Mouse (Mus musculus): Measurements from ENCODE around the gene Tcstv3. TPM values are rescaled to one million over a fixed set of nuclear protein-coding genes. Genes with fewer than 3 reads are reported as not detected.
"Not testable (repeated sequence)": the region's sequence is repeated elsewhere in the genome, so short reads cannot be mapped to it uniquely, and the experiment has no call there.

Gene Tcstv3
- polyA plus RNA-seq (2015; fragmentation: Nextera tagmentation; extraction: Ambion mirVana), result not detected in 2 replicates

- not testable (repeated sequence) for H3K4me1 ChIP-seq (replicated peaks; ENCODE audit: control insufficient read depth, insufficient read depth, low read length); H3K36me3 ChIP-seq (ENCODE audit: control insufficient read depth, insufficient read depth); H3K4me3 ChIP-seq (ENCODE audit: low read depth, low read length); H3K4me2 ChIP-seq (replicated peaks; ENCODE audit: low read depth); ATAC-seq; H3K9ac ChIP-seq (ENCODE audit: low read depth, low read length); H3K27me3 ChIP-seq (replicated peaks; ENCODE audit: control insufficient read depth, insufficient read depth, low read length); H3K9me3 ChIP-seq (ENCODE audit: control insufficient read depth); H3K27ac ChIP-seq (ENCODE audit: low read depth, low read length)
- WGBS, result 58% methylated on average over 3 of the region's 3 CpGs
These were observed at the start of gene Tcstv3 for GRCm38 (mm10) chr13:120316578-120316977. Gene Tcstv3 (plus strand): TSS chr13:120316878.

DNA sequence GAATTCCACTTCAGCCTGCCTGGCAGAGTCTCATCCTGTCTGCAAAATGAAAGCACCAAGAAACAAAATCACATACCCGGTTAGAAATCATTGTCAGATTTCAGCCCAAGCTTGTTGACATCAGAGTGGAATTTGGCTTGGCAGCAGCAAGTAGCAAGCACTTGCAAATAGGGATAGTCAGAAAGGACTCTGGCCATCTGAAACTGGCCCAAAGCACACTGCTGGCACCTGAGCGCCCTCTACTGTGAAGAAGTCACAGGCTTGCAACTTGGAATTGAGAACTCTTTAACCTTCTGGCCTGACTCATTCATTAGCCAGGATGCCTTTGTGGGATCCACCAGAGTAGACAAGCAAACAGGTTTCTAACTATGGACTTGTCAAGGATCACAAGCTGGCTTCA, 38.8 kb upstream of the Tcstv3 start:
- H3K4me2 ChIP-seq (replicated peaks; ENCODE audit: low read depth); H3K4me1 ChIP-seq (replicated peaks; ENCODE audit: control insufficient read depth, insufficient read depth, low read length); H3K36me3 ChIP-seq (ENCODE audit: control insufficient read depth, insufficient read depth); H3K27ac ChIP-seq (ENCODE audit: low read depth, low read length); H3K27me3 ChIP-seq (replicated peaks; ENCODE audit: control insufficient read depth, insufficient read depth, low read length); H3K4me3 ChIP-seq (ENCODE audit: low read depth, low read length); H3K9ac ChIP-seq (ENCODE audit: low read depth, low read length); ATAC-seq; H3K9me3 ChIP-seq (ENCODE audit: control insufficient read depth): not testable (repeated sequence)
- 20% methylated on average over 2 of the region's 2 CpGs for WGBS

DNA sequence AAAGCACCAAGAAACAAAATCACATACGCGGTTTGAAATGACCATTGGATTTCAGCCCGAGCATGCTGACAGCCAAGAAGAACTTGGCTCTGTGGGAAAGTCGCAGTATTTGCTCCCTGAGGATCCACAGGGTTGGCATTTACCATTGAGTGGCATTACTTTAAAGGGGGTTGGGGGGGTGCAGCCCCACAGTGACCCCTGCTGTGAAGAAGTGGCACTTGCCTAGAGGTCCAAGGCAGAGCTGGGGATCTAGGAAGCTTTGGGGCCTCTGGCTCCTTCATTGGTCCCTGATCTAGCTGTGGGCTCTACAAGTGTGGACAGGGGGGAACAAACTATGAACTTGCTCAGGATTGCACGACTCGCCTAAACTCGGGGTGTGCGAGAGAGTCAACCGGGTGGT, 37.9 kb upstream of the Tcstv3 start:
- WGBS, result 92% methylated on average over 9 of the region's 9 CpGs
- Histone ChIP-seq H3K9ac (ENCODE audit: low read depth, low read length) (no peak overlapping the region), H3K4me1 (replicated peaks; ENCODE audit: control insufficient read depth, insufficient read depth, low read length) (no peaks in the 10 kb centered on the region)

GRCm38 (mm10) chr13:120299324-120299894, 17.3 kb upstream of the Tcstv3 start:
- Histone ChIP-seq H3K27me3 (replicated peaks; ENCODE audit: control insufficient read depth, insufficient read depth, low read length) (no peaks in the 10 kb centered on the region), H3K4me3 (ENCODE audit: low read depth, low read length) (no peak overlapping the region), H3K36me3 (ENCODE audit: control insufficient read depth, insufficient read depth) (no peaks in the 10 kb centered on the region), H3K9me3 (ENCODE audit: control insufficient read depth) (no peaks in the 10 kb centered on the region), H3K4me1 (replicated peaks; ENCODE audit: control insufficient read depth, insufficient read depth, low read length) (no peaks in the 10 kb centered on the region), H3K9ac (ENCODE audit: low read depth, low read length) (no peak overlapping the region), H3K27ac (ENCODE audit: low read depth, low read length) (no peak overlapping the region), H3K4me2 (replicated peaks; ENCODE audit: low read depth) (no peak overlapping the region)
- no peak for ATAC-seq
- 61% methylated on average over 1 of the region's 1 CpGs for WGBS
- no peak for TF ChIP-seq CTCF (IDR thresholded peaks at IDR 0.05; ENCODE audit: low read depth)

More for the DNA sequence above, 37.9 kb upstream of the Tcstv3 start:
- no peak overlapping the region for H3K4me3 ChIP-seq (ENCODE audit: low read depth, low read length)
- 0 out of 2 replicates have a peak, but pooled peaks have one; percentile 10 for TF ChIP-seq CTCF (IDR thresholded peaks at IDR 0.05; ENCODE audit: low read depth)
- no peak for ATAC-seq
- no peak overlapping the region for H3K27ac ChIP-seq (ENCODE audit: low read depth, low read length)
- no peaks in the 10 kb centered on the region for H3K36me3 ChIP-seq (ENCODE audit: control insufficient read depth, insufficient read depth)
- H3K9me3 ChIP-seq (ENCODE audit: control insufficient read depth), result no peaks in the 10 kb centered on the region
- no peak overlapping the region for H3K4me2 ChIP-seq (replicated peaks; ENCODE audit: low read depth)
- no peaks in the 10 kb centered on the region for H3K27me3 ChIP-seq (replicated peaks; ENCODE audit: control insufficient read depth, insufficient read depth, low read length)

DNA sequence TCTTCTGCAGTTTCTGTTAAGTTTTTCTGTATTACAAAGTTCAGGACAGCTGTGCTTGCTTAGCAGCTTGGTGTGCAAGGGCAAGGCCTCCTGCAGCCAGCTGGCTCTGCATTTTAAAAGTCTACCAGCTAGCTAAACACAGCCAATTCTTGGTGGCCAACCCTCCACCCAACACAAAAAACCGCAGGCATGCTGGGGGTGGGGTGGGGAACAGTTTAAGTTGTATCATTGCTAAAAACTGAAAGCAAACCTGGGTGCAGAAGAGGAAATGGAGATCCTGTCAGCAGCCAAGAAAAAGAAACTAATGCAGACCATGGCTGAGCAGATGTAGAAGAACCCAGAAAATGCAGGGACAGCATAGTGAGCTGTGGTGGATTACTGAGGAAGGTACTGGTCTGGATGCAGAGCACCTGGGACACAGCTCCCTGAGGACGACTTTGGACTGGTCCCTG, 16.7 kb upstream of the Tcstv3 start, which contains the start of gene BC147527:
Gene BC147527 (plus strand): TSS at position 402 of the 452 bp plus-strand sequence.
- Histone ChIP-seq H3K4me1 (replicated peaks; ENCODE audit: control insufficient read depth, insufficient read depth, low read length) (no peaks in the 10 kb centered on the region), H3K9ac (ENCODE audit: low read depth, low read length) (no peak within 1 kb of the TSS), H3K36me3 (ENCODE audit: control insufficient read depth, insufficient read depth) (no peaks in the 10 kb centered on the region), H3K27me3 (replicated peaks; ENCODE audit: control insufficient read depth, insufficient read depth, low read length) (no peaks in the 10 kb centered on the region), H3K9me3 (ENCODE audit: control insufficient read depth) (no peaks in the 10 kb centered on the region), H3K4me2 (replicated peaks; ENCODE audit: low read depth) (no peak within 1 kb of the TSS), H3K4me3 (ENCODE audit: low read depth, low read length) (no peak within 1 kb of the TSS), H3K27ac (ENCODE audit: low read depth, low read length) (no peak within 1 kb of the TSS)
- ATAC-seq, result no peak
- WGBS, result 48% methylated on average over 2 of the region's 2 CpGs
- TF ChIP-seq CTCF (IDR thresholded peaks at IDR 0.05; ENCODE audit: low read depth), result no peak

DNA sequence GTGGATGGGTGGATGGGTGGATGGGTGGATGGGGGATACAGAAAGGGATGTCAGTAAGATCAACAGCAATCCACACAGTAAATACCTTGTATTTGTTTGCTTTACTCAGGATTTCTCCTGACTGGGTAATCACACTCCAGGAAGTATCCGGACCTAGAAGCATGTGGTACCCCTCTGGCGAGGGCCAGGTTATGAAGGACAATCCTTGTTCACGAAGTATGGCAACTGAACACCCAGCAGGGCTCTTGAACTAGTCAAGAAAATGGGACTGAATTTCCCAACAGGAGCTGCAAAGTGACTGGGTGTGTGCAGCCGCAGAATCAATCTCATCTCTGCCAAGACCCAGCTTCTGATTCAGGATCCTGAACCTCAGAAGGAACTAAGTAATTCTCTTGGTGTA, 15.8 kb upstream of the Tcstv3 start:
- WGBS, result 73% methylated on average over 4 of the region's 4 CpGs
- Histone ChIP-seq H3K4me3 (ENCODE audit: low read depth, low read length) (no peak overlapping the region), H3K4me1 (replicated peaks; ENCODE audit: control insufficient read depth, insufficient read depth, low read length) (no peaks in the 10 kb centered on the region), H3K27me3 (replicated peaks; ENCODE audit: control insufficient read depth, insufficient read depth, low read length) (no peaks in the 10 kb centered on the region), H3K4me2 (replicated peaks; ENCODE audit: low read depth) (no peak overlapping the region), H3K9ac (ENCODE audit: low read depth, low read length) (no peak overlapping the region), H3K36me3 (ENCODE audit: control insufficient read depth, insufficient read depth) (no peaks in the 10 kb centered on the region), H3K27ac (ENCODE audit: low read depth, low read length) (no peak overlapping the region), H3K9me3 (ENCODE audit: control insufficient read depth) (no peaks in the 10 kb centered on the region)
- TF ChIP-seq CTCF (IDR thresholded peaks at IDR 0.05; ENCODE audit: low read depth), result no peak
- ATAC-seq, result no peak

DNA sequence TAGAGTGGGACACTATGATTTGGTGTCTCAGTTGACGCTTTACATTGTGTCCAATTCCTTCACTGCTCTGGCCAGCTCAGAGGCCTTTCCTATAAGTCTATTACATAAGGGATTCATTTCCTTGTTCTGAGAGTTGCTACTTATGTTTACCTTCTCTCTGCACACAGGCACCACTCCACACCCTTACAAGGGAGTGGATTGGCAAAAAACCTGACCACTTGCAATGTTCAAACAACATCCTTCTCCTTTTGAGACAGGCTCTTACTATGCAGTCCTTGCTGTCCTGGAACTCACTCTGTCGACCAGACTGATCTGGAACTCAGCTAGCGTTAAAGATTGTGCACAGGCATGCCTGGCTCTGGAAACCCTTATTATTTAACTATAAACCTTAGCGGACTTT, 5.9 kb upstream of the Tcstv3 start:
- H3K4me1 ChIP-seq (replicated peaks; ENCODE audit: control insufficient read depth, insufficient read depth, low read length), result no peaks in the 10 kb centered on the region
- no peak overlapping the region for H3K4me3 ChIP-seq (ENCODE audit: low read depth, low read length)
- no peak overlapping the region for H3K27ac ChIP-seq (ENCODE audit: low read depth, low read length)
- H3K4me2 ChIP-seq (replicated peaks; ENCODE audit: low read depth), result no peak overlapping the region
- no peak for TF ChIP-seq CTCF (IDR thresholded peaks at IDR 0.05; ENCODE audit: low read depth)
- H3K9ac ChIP-seq (ENCODE audit: low read depth, low read length), result no peak overlapping the region
- WGBS, result 66% methylated on average over 4 of the region's 4 CpGs
- H3K27me3 ChIP-seq (replicated peaks; ENCODE audit: control insufficient read depth, insufficient read depth, low read length), result no peaks in the 10 kb centered on the region
- no peak for ATAC-seq
- H3K36me3 ChIP-seq (ENCODE audit: control insufficient read depth, insufficient read depth), result no peaks in the 10 kb centered on the region
- no peaks in the 10 kb centered on the region for H3K9me3 ChIP-seq (ENCODE audit: control insufficient read depth)

Measured in intestine, postnatal 0 days (tissue).